Mouse (Mus musculus) heart, embryonic 11.5 days (tissue): Measurements from ENCODE around the gene Irx5. TPM values are rescaled to one million over a fixed set of nuclear protein-coding genes. Genes with fewer than 3 reads are reported as not detected.

Experiments used
- ATAC-seq: fragments of 200-750 bp; cut with Nextera tagmentation; replicated peaks from 2 replicates; pipeline ENCODE4 v1.8.0; 2017; ENCODE audit warnings: moderate library complexity; ENCODE audit not compliant: insufficient number of reproducible peaks, low FRiP score, low TSS enrichment
- H3K27ac ChIP-seq: fragments of 300-500 bp; sonication (generic); 2 replicates; pipeline ENCODE4 v1.5.1; 2014; ENCODE audit warnings: mild to moderate bottlenecking, low read depth, low read length
- H3K27me3 ChIP-seq: fragments of 300-500 bp; sonication (generic); 2 replicates; pipeline ENCODE4 v1.6.1; 2014; ENCODE audit warnings: mild to moderate bottlenecking, low read length, mixed read lengths; ENCODE audit not compliant: control insufficient read depth, insufficient read depth
- H3K36me3 ChIP-seq: fragments of 300-500 bp; sonication (generic); 2 replicates; pipeline ENCODE4 v1.6.1; 2014; ENCODE audit warnings: mild to moderate bottlenecking, low read length, moderate library complexity, mixed read lengths; ENCODE audit not compliant: control insufficient read depth, insufficient read depth
- H3K4me1 ChIP-seq: fragments of 300-500 bp; sonication (generic); 2 replicates; pipeline ENCODE4 v1.6.1; 2014; ENCODE audit warnings: low read length; ENCODE audit not compliant: control insufficient read depth, insufficient read depth
- H3K4me2 ChIP-seq: fragments of 300-500 bp; sonication (generic); 2 replicates; pipeline ENCODE4 v1.6.1; 2014; ENCODE audit warnings: mild to moderate bottlenecking, moderate library complexity
- H3K4me3 ChIP-seq: fragments of 300-500 bp; sonication (generic); 2 replicates; pipeline ENCODE4 v1.5.1; 2014; ENCODE audit warnings: low read depth, low read length
- H3K9ac ChIP-seq: fragments of 300-500 bp; sonication (generic); 2 replicates; pipeline ENCODE4 v1.6.1; 2014; ENCODE audit warnings: mild to moderate bottlenecking, low read depth, low read length, moderate library complexity
- H3K9me3 ChIP-seq: fragments of 300-500 bp; sonication (generic); replicated peaks from 2 replicates; pipeline ENCODE4 v1.6.1; 2016; ENCODE audit warnings: low read length; ENCODE audit not compliant: control insufficient read depth
- WGBS: fragments of 180-500 bp; shearing (Covaris S2); extraction: QIAGEN DNeasy Blood & Tissue Kit; methylation state at CpG from one replicate; pipeline ENCODE4 v1.1.7; 2014; ENCODE audit not compliant: insufficient replicate concordance; 5-methylcytosine and 5-hydroxymethylcytosine counted together
- polyA plus RNA-seq: library from polyadenylated mRNA; unstranded; fragments of >200 nt; fragmentation: Nextera tagmentation; extraction: Ambion mirVana; gene quantifications from 2 replicates; pipeline ENCODE4 v1.2.1, GENCODE M21; 2014

The Irx5 gene
- polyA plus RNA-seq, 1 experiment from 2014 or later = 11.2 TPM

- ATAC-seq = no peak
- H3K36me3 ChIP-seq = no peaks in the 10 kb centered on the region
- no peak overlapping the region for H3K4me2 ChIP-seq
- H3K9me3 ChIP-seq = no peaks in the 10 kb centered on the region
- H3K4me3 ChIP-seq = no peak overlapping the region
- H3K9ac ChIP-seq = no peak overlapping the region
- no peak overlapping the region for H3K27ac ChIP-seq
- 78% methylated on average over 2 of the region's 2 CpGs for WGBS
- H3K27me3 ChIP-seq = no peaks in the 10 kb centered on the region
- no peaks in the 10 kb centered on the region for H3K4me1 ChIP-seq
Observed at GRCm38 (mm10) chr8:92404218-92404617, 46.8 kb downstream of the Irx5 start.

- Histone ChIP-seq H3K4me2 (no peak overlapping the region), H3K36me3 (no peaks in the 10 kb centered on the region), H3K4me1 (no peaks in the 10 kb centered on the region), H3K4me3 (no peak overlapping the region), H3K9me3 (no peaks in the 10 kb centered on the region), H3K27me3 (no peaks in the 10 kb centered on the region), H3K27ac (no peak overlapping the region), H3K9ac (no peak overlapping the region)
- WGBS = 70% methylated on average over 7 of the region's 7 CpGs
- no peak for ATAC-seq
Observed at GRCm38 (mm10) chr8:92408092-92408491, 50.7 kb downstream of the Irx5 start.

GRCm38 (mm10) chr8:92413583-92413982 lies 56.2 kb downstream of the Irx5 start:
- no peaks in the 10 kb centered on the region for H3K4me1 ChIP-seq
- no peak overlapping the region for H3K4me2 ChIP-seq
- no peak for ATAC-seq
- no peaks in the 10 kb centered on the region for H3K36me3 ChIP-seq
- H3K27me3 ChIP-seq = no peaks in the 10 kb centered on the region; the same call in 1 of the 2 replicates
- H3K9me3 ChIP-seq = no peaks in the 10 kb centered on the region
- no peak overlapping the region for H3K27ac ChIP-seq
- no peak overlapping the region for H3K9ac ChIP-seq
- 61% methylated on average over 6 of the region's 6 CpGs for WGBS
- no peak overlapping the region for H3K4me3 ChIP-seq

- no peak overlapping the region for H3K9ac ChIP-seq
- WGBS = 65% methylated on average over 7 of the region's 7 CpGs
Observed at GRCm38 (mm10) chr8:92420666-92421065, 63.2 kb downstream of the Irx5 start.

More at GRCm38 (mm10) chr8:92420666-92421065, 63.2 kb downstream of the Irx5 start:
- H3K4me1 ChIP-seq = no peaks in the 10 kb centered on the region
- no peaks in the 10 kb centered on the region for H3K36me3 ChIP-seq
- ATAC-seq = no peak
- H3K27me3 ChIP-seq = no peaks in the 10 kb centered on the region; the same call in 1 of the 2 replicates
- no peak overlapping the region for H3K4me3 ChIP-seq
- no peaks in the 10 kb centered on the region for H3K9me3 ChIP-seq
- no peak overlapping the region for H3K4me2 ChIP-seq
- H3K27ac ChIP-seq = no peak overlapping the region
